Mouse (Mus musculus): ENCODE measurements around the gene Ptpre.
"Not testable (repeated sequence)": the region's sequence is repeated elsewhere in the genome, so short reads cannot be mapped to it uniquely, and the experiment has no call there.

The Ptpre gene

GRCm38 (mm10) chr7:135537341-135537901 is at the start of gene Ptpre:
Ptpre (plus strand) TSS chr7:135537481.
- peak; percentile 88 for DNase-seq

- no peak for DNase-seq
Observed at GRCm38 (mm10) chr7:135488214-135488810, 49.0 kb upstream of the Ptpre start.

GRCm38 (mm10) chr7:135489724-135490499 is 47.4 kb upstream of the Ptpre start:
- DNase-seq = no peak

GRCm38 (mm10) chr7:135490500-135490886 is 46.8 kb upstream of the Ptpre start:
- DNase-seq = no peak

- peak; percentile 7 for DNase-seq
Observed at GRCm38 (mm10) chr7:135495303-135495702, 42.0 kb upstream of the Ptpre start.

- no peak for DNase-seq
Observed at GRCm38 (mm10) chr7:135498565-135499186, 38.6 kb upstream of the Ptpre start.

GRCm38 (mm10) chr7:135499403-135499802 is 37.9 kb upstream of the Ptpre start:
- DNase-seq = no peak

GRCm38 (mm10) chr7:135506506-135506905 is 30.8 kb upstream of the Ptpre start:
- not testable (repeated sequence) for DNase-seq

- DNase-seq = no peak
Observed at GRCm38 (mm10) chr7:135508602-135509001, 28.7 kb upstream of the Ptpre start.

GRCm38 (mm10) chr7:135509272-135509671 is 28.0 kb upstream of the Ptpre start:
- DNase-seq = no peak

GRCm38 (mm10) chr7:135510431-135510830 is 26.9 kb upstream of the Ptpre start:
- DNase-seq = no peak

GRCm38 (mm10) chr7:135511723-135512122 is 25.6 kb upstream of the Ptpre start:
- DNase-seq = no peak

- DNase-seq = no peak
Observed at GRCm38 (mm10) chr7:135517191-135517590, 20.1 kb upstream of the Ptpre start.

GRCm38 (mm10) chr7:135520241-135520640 is 17.0 kb upstream of the Ptpre start:
- DNase-seq = no peak

- DNase-seq = no peak
Observed at GRCm38 (mm10) chr7:135521755-135522512, 15.3 kb upstream of the Ptpre start.

- DNase-seq = no peak
Observed at GRCm38 (mm10) chr7:135523981-135524380, 13.3 kb upstream of the Ptpre start.

GRCm38 (mm10) chr7:135524424-135524967 is 12.8 kb upstream of the Ptpre start:
- DNase-seq = no peak

GRCm38 (mm10) chr7:135526574-135527152 is 10.6 kb upstream of the Ptpre start:
- no peak for DNase-seq

GRCm38 (mm10) chr7:135527169-135527568 is 10.1 kb upstream of the Ptpre start:
- DNase-seq = no peak

- DNase-seq = no peak
Observed at GRCm38 (mm10) chr7:135528515-135528914, 8.8 kb upstream of the Ptpre start, which contains the start of gene Clrn3. Clrn3 (minus strand) TSS chr7:135528654.

GRCm38 (mm10) chr7:135529068-135529467 is 8.2 kb upstream of the Ptpre start:
- no peak for DNase-seq

- no peak for DNase-seq
Observed at GRCm38 (mm10) chr7:135534548-135535189, 2.6 kb upstream of the Ptpre start.

All from cerebellum, adult 8-10 months (tissue).